Mouse (Mus musculus): Measurements from ENCODE around the gene Car11.
"Not testable (repeated sequence)": the region's sequence is repeated elsewhere in the genome, so short reads cannot be mapped to it uniquely, and the experiment has no call there.

Gene Car11

DNA sequence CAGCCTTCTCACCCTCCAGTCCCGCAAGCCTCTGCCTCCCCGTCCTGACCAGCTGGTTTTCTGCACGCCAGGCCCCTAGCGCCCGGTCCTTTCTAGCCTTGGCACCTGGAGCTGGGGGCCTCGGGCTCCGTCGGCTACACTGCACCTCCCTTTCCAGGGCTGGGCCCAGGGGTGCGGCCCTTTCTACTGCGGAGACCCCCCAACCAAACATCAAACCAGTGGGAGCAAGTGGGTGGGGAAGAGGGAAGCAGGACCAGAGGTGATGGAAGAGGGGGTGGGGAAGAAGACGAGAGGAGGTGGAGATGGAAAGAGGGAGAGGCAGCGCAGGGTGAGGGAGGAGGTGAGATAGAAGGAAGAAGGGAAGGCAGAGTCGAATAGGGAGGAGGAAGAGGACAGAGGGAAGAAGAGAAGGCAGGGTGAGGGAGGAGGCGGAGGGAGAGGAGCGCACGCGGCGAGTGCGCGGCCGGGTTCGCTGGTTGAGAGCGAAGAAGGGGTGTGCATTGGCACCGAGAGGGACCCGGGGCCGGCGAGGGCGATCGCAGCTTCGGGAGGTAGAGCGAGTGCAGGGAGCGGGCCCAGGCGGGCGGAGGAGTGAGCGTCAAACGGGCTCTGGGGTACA, at the start of gene Car11:
TSS of gene Car11 (plus strand) at position 321 of the 619 bp plus-strand sequence.
- no peak for DNase-seq (ENCODE audit: low spot score)

DNA sequence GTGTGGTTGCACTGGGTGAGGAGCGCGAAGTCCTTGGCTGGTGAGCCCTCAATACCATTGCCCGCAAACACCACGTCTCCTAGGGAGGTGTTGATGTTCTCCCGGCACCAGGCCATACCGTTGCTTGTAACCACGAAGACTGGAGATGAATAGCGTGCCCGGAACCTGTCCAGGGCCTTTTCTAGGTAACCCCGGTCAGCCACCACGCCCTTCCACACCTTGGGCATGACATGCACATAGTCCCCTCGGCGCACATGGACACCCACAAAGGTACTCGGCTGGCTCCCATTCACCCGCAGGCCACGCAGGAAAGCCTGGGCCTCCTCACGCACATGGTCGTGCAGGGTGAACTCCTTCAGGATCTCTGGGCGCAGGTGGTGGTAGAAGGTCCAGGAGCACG, 49.2 kb upstream of the Car11 start:
- not testable (repeated sequence) for DNase-seq (ENCODE audit: low spot score)

DNA sequence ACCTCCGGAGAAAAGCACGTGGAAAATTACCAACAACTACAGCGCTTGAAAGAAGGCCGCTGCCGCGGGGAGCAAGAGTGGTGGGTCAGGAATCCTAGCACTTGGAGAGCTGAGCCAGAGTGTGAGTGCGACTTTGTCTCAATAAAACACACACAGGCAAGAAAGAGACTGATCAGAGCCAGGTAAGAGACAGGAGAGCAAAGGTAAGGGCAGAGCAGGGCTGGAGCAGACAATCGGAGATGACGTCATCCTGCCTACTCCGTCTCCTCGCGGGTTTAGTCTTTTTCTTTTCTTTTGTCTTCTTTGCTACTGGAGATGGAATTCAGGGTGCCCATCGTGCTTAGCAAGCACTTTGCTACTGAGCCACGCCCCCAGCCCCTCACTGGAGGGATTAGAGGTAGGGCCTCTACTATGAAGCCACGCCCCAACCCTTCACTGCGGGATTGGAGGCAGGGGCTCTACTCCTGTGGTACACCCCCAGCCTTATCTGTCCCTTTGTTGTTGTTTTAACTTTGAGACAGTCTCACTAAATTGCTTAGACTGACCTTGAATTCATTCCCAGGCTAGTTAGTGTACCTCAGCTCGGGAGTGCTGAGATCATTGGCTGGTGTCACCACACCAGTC, 45.1 kb upstream of the Car11 start:
- peak; percentile 25 for DNase-seq (ENCODE audit: low spot score)

DNA sequence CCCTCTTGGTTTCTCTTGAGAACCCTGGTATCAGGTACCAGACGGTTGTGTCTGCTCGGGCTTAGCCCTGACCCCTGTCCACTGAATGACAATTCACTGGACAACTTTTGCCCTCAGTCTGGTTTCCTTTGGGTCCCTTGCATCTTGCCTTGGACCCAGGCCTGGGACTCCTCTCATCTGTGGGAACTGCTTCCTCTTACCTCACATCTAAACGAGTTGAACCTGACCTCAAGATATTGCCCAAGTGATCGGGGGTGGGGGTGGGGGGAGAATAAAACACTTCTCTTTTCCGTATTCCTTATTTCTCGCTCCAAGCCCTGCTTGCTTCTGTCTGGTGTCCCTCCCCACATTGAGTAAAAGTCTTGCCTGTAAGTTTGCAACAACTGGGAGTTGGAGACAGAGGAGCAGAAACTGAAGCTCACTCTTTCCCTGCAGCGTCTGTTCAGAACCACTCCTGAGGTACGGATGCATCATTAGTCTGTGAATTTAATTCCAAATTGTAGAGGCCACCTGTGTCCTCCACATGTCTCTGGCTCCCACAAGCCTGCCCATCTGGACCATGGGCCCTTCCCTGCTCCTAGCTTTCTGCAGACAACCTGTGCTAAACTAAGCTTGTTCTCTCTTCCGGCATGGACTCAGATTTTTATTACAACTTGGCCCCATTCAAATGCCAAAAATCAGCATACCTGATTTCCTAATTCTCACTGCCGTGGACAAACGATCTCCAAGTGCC, 38.7 kb upstream of the Car11 start:
- DNase-seq (ENCODE audit: low spot score), result no peak

DNA sequence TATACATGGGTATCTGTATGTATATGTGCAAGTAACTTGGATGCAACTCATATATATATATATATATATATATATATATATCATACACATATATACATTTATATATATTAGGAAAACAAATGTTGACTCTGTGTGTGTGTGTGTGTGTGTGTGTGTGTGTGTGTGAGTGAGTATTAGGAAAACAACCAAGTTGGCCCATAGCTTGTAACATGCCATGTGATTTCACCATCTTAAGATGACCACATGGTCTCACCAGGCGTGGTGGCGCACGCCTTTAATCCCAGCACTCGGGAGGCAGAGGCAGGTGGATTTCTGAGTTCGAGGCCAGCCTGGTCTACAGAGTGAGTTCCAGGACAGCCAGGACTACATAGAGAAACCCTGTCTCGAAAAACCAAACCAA, 37.9 kb upstream of the Car11 start:
- DNase-seq (ENCODE audit: low spot score), result not testable (repeated sequence)

DNA sequence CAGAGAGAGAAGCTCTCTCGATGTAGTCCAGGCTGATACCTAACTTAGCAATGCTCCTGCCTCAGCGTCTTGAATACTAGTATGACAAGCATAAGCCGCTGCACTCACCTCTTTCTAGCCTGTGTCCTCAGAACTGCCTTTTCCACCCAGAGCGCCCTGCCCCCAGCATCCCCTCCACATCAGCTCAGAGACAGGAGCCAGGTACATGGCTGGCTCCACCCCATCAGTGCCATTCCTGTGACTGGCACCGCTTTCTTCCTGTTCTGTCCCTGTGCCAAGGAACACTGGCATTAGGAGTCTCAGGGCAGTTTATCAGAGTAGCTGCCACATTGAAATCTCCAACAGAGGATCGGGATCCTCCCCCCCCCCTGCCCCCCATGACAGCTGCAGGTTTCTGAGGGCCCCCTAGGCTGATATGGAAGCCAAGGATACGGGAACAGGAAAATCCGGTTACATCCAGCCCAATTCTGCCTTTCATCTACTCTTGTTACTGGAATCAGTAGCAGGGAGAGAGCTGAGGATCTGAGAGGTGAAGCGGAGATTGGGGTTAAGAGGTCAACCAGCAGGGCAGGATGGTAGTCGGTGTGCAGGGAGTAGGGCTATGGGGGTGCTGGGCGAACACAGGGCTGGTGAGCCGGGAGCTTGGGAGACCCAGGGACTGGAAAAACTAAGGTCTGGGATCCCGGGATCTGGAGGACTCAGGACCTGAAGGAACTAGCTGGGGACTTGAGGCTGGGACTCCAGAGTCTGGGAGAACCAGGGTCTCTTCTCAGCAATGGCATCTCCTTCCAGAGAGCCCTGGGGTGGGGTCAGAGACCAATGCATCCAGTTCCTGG, 34.1 kb upstream of the Car11 start:
- no peak for DNase-seq (ENCODE audit: low spot score)

DNA sequence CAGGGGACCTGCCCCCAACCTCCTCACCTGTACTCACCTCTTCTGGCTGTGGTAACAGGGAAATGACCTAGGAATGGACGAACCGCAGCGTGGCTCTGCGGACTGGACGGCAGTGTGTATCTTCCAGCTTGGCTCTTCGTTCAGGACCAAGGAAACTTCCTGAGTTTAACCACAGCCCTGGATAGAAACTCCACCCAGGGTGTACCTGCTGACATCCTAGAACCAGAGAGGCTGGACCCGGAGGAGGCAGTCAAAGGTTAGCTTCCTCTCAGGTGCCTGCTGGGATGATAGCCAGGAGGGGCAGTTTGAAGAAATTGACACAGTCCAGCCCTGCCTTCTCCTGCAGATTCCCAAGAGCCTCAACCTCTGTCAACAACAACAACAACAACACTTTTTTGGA, 33.5 kb upstream of the Car11 start, which contains the start of gene Fut2:
TSS of gene Fut2 (minus strand) at position 234 of the 400 bp plus-strand sequence.
- no peak for DNase-seq (ENCODE audit: low spot score)

DNA sequence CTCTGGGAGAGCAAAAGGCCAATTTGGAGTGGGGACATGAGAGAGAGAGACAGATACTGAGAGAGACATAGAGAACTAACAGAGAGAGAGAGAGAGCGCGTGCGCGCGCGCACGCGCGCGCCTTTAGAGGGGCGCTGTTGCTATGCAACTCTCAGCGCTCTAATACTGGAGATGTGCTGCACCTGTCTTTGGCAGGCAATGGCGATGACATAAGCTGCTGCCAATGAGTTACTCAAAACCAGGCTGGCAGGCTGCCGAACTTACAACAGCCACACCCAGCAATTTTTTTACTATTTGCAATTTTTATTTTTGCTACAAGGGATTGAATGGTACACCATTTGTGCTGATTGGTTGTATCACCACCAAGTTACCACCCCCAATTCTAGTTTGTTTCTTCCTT, 31.9 kb upstream of the Car11 start:
- DNase-seq (ENCODE audit: low spot score), result no peak

DNA sequence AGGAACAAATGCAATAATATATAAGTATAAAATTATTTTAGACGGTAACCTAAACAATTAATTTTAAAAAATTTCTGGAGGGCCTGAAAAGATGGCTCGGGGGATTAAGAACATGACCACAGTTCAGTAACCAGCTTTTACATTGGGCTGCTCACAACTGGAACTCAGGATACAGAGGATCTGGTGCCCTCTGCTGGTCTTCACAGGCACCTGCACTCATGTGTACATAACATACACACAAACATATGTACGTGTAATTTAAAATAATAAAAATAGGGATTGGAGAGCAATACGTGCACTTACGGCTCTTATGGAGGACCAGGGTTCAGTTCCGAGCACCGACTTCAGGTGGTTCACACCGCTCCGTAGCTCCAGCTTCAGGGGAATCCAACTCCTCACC, 30.7 kb upstream of the Car11 start:
- DNase-seq (ENCODE audit: low spot score), result no peak

DNA sequence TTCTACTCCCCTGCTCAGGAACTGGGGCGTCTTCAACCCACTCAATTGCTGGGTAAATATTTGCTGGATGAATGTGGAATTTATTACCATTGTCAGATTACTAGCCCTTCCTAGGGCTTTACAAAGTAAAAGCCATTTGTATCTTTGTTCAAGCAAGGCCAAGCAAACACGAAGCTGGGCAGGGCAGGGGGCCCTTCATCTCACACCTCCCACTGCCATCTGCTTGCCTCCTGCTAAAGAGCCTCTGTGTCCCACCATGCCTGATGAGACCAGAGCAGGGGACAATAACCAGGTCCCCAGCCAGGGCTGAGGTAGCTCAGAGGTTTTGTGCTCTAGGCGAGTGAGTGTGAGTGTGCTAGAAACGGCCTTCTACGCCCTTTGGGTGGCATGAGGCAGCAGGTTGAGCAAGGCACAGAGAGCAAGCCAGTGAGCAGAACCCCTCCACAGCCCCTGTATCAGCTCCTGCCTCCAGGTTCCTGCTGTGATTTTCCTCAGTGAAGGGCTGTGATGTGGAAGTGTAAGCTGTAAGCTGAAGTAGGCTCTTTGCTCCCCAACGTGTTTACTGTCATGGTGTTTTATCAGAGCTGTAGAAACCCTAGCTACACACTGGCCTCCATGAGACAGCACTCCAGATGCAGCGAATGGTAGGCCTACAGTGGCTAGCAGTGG, 21.9 kb upstream of the Car11 start:
- DNase-seq (ENCODE audit: low spot score), result no peak

DNA sequence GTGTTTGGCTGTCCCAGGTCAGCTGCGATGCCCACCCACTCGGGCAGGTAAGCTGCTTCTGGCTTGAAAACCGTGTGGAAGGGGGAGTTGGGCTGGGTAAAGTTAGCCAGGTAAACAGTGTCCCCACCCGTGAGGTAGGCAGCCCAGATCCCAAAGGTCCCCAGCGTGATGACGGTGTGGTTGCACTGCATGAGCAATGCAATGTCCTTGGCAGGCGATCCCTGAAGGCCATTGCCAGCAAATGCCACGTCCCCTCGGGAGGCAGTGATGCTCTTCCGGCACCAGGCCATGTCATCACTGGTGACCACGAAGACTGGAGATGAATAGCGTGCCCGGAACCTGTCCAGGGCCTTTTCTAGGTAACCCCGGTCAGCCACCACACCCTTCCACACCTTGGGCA, 21.1 kb upstream of the Car11 start:
- DNase-seq (ENCODE audit: low spot score), result no peak

DNA sequence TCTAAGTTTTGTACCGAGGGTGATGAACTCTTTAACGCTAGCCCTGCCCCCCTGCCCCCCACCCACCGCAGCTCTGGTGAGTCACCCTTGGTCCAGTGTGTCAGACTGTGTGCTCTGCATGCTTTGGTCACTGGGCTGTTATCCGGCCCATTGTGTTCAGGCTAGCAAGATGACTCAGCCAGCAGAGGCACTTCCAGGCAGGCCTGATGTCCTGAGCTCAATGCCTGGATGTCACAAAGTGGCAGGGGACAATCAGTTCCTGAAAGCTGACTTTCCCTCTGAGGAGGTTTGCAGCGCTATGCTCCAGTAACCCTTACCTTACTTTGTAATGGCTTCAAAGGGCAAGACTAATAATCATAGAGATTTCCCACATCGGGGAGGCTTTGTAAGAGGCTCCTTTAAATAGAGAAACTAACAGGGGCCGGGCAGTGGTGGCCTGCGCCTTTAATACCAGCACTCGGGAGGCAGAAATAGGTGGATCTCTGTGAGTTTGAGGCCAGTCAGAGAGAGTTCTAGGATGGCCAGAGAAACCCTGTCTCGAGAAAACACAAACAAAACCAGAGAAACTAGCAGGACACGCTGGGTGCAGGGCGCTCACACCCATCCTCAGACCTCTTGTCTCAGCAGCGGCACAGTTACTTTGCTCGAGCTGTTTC, 19.5 kb upstream of the Car11 start:
- DNase-seq (ENCODE audit: low spot score), result no peak

DNA sequence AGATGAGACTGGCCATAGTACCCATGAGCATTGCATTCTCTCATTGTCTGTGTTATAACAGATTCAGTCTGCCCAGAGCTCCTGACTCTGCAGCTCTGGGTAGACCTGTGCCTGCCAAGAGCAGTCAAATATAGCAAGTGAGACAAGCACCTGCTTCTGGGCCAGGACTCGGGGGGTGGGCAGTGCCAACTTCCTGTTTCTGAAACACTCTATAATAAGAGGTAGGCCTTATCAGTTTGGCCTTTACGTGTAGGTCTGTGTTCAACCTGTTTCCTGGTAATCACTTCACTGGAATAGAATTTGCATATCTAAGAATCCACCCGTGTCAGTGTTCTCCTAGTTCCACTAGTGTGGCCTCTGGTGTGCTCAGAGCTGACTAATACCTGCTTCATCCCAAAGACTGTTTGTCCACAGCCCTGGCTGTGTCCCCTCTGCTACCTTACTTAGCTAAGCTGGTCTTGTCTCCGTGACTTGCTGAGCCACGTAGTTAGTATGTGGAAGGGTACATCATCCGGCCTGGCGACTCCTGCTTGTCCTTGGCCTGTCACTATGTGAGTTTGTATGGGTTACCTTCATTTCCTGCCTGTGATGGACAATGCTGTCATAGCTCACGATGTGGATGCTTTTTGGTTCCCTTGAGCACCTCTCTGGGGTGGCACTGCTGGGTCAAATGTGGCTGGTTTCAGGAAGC, 18.5 kb upstream of the Car11 start:
- DNase-seq (ENCODE audit: low spot score), result no peak

DNA sequence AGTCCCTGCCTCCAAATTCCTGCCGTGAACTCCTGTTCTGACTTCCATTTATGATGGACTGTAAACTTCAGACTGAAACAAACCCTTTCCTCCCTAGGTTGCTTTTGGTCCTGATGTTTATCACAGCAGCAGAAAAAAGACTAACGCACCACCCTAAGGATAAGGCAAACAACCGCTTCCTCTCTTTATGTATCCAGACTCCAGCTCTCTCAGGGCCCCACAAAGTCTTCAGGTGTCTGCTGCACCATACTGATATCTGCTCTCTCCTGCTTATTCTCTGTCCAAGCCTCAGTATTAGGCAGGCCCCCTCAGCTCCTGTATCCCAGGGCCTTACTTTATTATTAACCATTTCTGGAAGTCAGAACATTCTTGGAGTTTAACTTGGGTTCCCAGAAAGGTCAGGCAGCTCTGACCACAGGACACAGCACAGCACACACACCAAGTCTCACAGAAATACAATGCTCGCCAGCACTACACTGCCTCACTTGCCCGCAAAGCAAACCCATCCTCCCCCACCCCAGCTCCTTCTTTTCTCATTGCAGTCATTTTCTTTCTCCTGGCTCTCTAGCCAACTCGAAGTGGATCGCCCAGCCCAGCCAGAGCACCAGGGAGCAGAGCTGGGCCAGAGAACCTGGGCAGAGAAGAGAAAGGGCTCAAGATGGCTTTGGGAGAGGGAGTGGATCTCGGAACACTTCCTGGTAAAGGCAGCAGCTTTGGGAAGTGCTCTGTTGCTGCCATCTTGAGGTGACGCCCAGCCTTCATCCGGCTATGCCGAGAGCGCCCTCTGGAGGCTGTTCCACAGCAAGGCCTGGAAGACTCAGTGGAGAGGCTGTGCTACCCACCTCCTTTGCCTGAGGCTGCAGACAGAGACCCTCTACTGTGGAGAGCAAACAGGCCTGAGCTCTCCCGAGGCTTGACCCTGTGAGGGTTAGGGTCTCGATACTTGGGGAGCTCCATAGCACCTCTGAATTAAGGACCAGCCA, 17.2 kb upstream of the Car11 start:
- peak; percentile 96 for DNase-seq (ENCODE audit: low spot score)

DNA sequence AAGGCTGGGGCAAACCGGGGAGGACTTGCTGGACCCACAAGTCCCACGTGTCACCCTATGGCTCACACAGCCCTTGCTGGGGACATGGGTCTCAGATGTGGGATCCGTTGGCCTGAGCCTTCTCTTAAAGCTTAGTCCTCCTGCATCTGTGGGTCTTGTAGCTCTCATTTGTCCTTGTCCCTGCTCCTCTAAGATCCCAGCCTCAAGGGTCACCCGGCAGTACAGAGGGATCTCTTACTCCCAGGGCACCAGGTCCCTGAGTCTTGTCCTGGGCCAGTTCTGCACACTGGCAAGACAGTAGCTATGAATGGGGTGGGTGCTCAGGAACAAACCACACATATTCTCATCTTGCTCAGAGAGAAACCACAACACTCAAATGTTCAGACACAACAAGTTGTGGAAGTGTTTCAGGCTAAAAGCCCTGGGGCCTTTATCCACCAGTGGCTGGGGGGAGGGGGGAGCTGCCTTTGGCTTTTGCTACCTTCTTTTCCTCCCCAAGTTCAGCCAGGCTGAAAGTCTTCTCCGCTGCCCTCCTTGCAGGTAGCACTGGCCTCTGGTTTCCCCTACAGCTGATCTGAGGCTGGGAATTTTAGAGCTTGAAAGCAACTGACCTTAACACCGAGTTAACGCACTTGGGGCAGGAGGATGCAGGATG, 16.1 kb upstream of the Car11 start, which contains the start of gene Ntn5:
TSS of gene Ntn5 (plus strand) at position 627 of the 655 bp plus-strand sequence.
- no peak for DNase-seq (ENCODE audit: low spot score)

DNA sequence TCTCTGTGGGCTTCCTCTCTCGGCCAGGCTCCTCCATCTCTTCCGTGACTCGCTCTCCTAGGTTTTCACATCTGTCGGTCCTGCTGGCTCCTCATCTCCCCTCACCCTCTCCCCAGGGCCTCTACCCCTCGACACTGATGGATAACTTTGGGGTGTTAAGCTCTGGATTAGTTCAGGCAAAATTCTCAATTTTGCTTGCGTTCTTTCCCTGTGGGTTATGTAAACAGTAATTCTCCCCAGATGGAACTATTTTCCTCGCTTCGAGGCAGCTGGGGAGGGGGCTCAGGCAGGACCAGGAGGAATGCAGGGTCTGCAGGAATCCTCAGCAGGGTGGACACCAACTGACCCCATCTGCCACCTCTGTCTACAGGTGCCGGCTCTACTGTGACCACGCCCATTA, 13.8 kb upstream of the Car11 start:
- no peak for DNase-seq (ENCODE audit: low spot score)

DNA sequence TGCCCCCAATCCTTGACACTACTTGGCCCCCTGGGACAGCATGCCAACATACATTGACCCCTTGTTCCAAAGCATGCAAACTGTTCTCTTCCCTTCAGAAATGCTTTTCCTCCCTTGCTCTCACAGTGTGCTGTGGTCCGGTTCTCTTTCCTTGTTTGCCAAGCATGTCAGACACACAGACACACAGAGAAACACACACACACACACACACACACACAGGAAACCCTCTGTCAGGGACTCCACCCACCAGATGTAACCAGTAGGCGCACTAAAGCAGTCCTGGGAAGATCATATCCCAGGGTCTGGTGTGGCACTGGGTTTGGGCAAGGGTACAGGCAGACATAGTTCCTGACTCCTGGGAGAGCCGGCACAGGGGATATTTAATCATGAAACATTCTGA, 12.8 kb upstream of the Car11 start:
- DNase-seq (ENCODE audit: low spot score), result no peak

DNA sequence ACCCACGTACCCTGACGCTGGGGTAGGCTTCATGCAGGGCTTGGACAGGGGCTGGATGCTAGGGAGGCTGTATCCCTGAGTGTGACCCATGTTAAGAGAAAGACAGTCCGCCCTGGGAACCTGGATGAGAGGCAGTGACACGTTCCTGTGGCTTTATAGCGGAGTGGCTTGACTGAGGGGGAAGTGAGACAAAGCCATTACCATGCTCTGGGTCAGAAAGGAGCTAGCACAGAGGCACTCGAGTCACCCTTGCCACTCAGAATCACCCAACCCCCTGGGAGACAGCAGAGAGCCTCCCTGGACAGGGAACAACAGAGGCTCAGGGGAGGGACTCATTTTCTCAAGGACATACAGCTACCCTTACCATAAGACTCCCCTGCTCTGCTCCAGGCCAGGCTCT, 10.5 kb upstream of the Car11 start:
- no peak for DNase-seq (ENCODE audit: low spot score)

DNA sequence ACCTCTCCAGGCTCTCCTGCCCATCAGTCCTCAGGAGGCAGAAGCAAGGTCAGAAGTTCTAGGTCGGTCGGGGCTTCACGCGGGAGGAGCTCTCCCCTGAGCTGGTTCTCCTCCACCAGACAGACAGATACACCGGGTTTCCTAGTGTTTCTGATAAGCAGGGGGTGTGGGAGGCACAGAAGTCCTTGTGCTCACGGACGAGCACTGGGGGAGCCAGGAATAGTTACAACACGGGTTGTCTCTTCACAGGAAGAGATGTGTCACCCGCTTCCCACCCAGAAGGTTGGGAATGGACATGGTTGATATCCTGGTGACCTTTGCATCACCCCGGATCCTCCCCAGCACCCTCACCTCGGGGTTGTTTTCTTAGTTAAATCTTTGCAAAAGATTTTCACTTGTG, 9.8 kb upstream of the Car11 start:
- DNase-seq (ENCODE audit: low spot score), result no peak

Measured in retina, embryonic 14.5 days (tissue).